Mouse (Mus musculus) liver, embryonic 12.5 days (tissue): ENCODE results near the gene Adamtsl5. TPM values are rescaled to one million over a fixed set of nuclear protein-coding genes. Genes with fewer than 3 reads are reported as not detected.
A peak's percentile ranks its signal among the peaks of the same experiment; 100 is the strongest.

ENCODE experiments used
- ATAC-seq: fragments of 200-750 bp; cut with Nextera tagmentation; 2 replicates; pipeline ENCODE4 v1.8.0; 2017; ENCODE audit warnings: moderate number of reproducible peaks, mild to moderate bottlenecking, moderate library complexity
- H3K27ac ChIP-seq: fragments of 300-500 bp; sonication (generic); 2 replicates; pipeline ENCODE4 v1.5.1; 2016; ENCODE audit warnings: mild to moderate bottlenecking
- H3K27me3 ChIP-seq: fragments of 300-500 bp; sonication (generic); replicated peaks from 2 replicates; pipeline ENCODE4 v1.6.1; 2016; ENCODE audit warnings: mild to moderate bottlenecking, moderate library complexity
- H3K36me3 ChIP-seq: fragments of 300-500 bp; sonication (generic); 2 replicates; pipeline ENCODE4 v1.6.1; 2016; ENCODE audit warnings: mild to moderate bottlenecking, moderate library complexity
- H3K4me1 ChIP-seq: fragments of 300-500 bp; sonication (generic); 2 replicates; pipeline ENCODE4 v1.6.1; 2016
- H3K4me2 ChIP-seq: fragments of 300-500 bp; sonication (generic); 2 replicates; pipeline ENCODE4 v1.6.1; 2016; ENCODE audit warnings: mild to moderate bottlenecking, moderate library complexity
- H3K4me3 ChIP-seq: fragments of 300-500 bp; sonication (generic); 2 replicates; pipeline ENCODE4 v1.5.1; 2016; ENCODE audit warnings: mild to moderate bottlenecking, moderate library complexity
- H3K9ac ChIP-seq: fragments of 300-500 bp; sonication (generic); 2 replicates; pipeline ENCODE4 v1.6.1; 2016; ENCODE audit warnings: mild to moderate bottlenecking, moderate library complexity
- H3K9me3 ChIP-seq: fragments of 300-500 bp; sonication (generic); replicated peaks from 2 replicates; pipeline ENCODE4 v1.6.1; 2016; ENCODE audit warnings: mild to moderate bottlenecking, moderate library complexity
- WGBS: fragments of 180-500 bp; shearing (Covaris S2); methylation state at CpG from one replicate; pipeline ENCODE4 v1.1.7; 2016; ENCODE audit not compliant: insufficient replicate concordance; 5-methylcytosine and 5-hydroxymethylcytosine counted together
- microRNA-seq: library from miRNA; unstranded; fragments of <30 nt; microRNA quantifications from one replicate; pipeline ENCODE4, GENCODE M21; 2017
- polyA plus RNA-seq: library from polyadenylated mRNA; unstranded; fragments of >200 nt; fragmentation: Nextera tagmentation; extraction: Ambion mirVana; gene quantifications from 2 replicates; pipeline ENCODE4 v1.2.1, GENCODE M21; 2016

Adamtsl5 gene
- polyA plus RNA-seq, 1 experiment from 2014 or later, result 2.4 TPM

GRCm38 (mm10) chr10:80298571-80299281 lies 49.5 kb downstream of the Adamtsl5 start:
- H3K27me3 ChIP-seq, result peaks cover 73% of the 10 kb centered on the region
- H3K9me3 ChIP-seq, result no peaks in the 10 kb centered on the region
- peaks cover 14% of the 10 kb centered on the region for H3K36me3 ChIP-seq
- H3K4me1 ChIP-seq, result peaks cover 46% of the 10 kb centered on the region
- H3K4me2 ChIP-seq, result no peak overlapping the region
- no peak for ATAC-seq
- 6% methylated on average over 26 of the region's 26 CpGs for WGBS
- H3K4me3 ChIP-seq, result no peak overlapping the region
- no peak overlapping the region for H3K27ac ChIP-seq
- H3K9ac ChIP-seq, result no peak overlapping the region

- no peak overlapping the region for H3K4me3 ChIP-seq
- H3K4me2 ChIP-seq, result no peak overlapping the region
- whole genome bisulfite sequencing, result 50% methylated on average over 8 of the region's 8 CpGs
- H3K36me3 ChIP-seq, result peaks cover 22% of the 10 kb centered on the region
- H3K4me1 ChIP-seq, result peaks cover 54% of the 10 kb centered on the region
- H3K9me3 ChIP-seq, result no peaks in the 10 kb centered on the region
- peaks cover 64% of the 10 kb centered on the region for H3K27me3 ChIP-seq
- no peak overlapping the region for H3K27ac ChIP-seq
- ATAC-seq, result no peak
- H3K9ac ChIP-seq, result no peak overlapping the region
Measured at GRCm38 (mm10) chr10:80297526-80298133, 50.6 kb downstream of the Adamtsl5 start.

- Histone ChIP-seq H3K27me3 (peaks cover 56% of the 10 kb centered on the region), H3K4me3 (no peak overlapping the region), H3K9ac (no peak overlapping the region), H3K4me2 (no peak overlapping the region), H3K27ac (no peak overlapping the region), H3K9me3 (no peaks in the 10 kb centered on the region), H3K4me1 (peaks cover 52% of the 10 kb centered on the region), H3K36me3 (peaks cover 22% of the 10 kb centered on the region)
- WGBS, result 75% methylated on average over 5 of the region's 5 CpGs
- ATAC-seq, result no peak
Measured at GRCm38 (mm10) chr10:80296824-80297223, 51.4 kb downstream of the Adamtsl5 start.

GRCm38 (mm10) chr10:80295618-80296425 lies 52.4 kb downstream of the Adamtsl5 start, which contains the start of gene Apc2:
Apc2 (plus strand) TSS chr10:80295977.
- H3K36me3 ChIP-seq, result peaks cover 22% of the 10 kb centered on the region
- WGBS, result 7% methylated on average over 26 of the region's 26 CpGs
- peak; percentile 61 for ATAC-seq
- H3K4me2 ChIP-seq, result peak within 1 kb of the TSS; percentile 91
- H3K27me3 ChIP-seq, result peaks cover 46% of the 10 kb centered on the region
- H3K27ac ChIP-seq, result peak within 1 kb of the TSS; percentile 93
- H3K9me3 ChIP-seq, result no peaks in the 10 kb centered on the region
- H3K9ac ChIP-seq, result peak within 1 kb of the TSS; percentile 98; the same call in 1 of the 2 replicates
- peak within 1 kb of the TSS; percentile 33 for H3K4me3 ChIP-seq
- peaks cover 58% of the 10 kb centered on the region for H3K4me1 ChIP-seq

GRCm38 (mm10) chr10:80294788-80295303 lies 53.4 kb downstream of the Adamtsl5 start:
- H3K4me1 ChIP-seq, result peaks cover 58% of the 10 kb centered on the region
- WGBS, result 31% methylated on average over 7 of the region's 7 CpGs
- 0 out of 2 replicates have a peak overlapping the region, but pooled peaks have one; percentile 98 for H3K9ac ChIP-seq
- H3K9me3 ChIP-seq, result no peaks in the 10 kb centered on the region
- peak overlapping the region; percentile 95; the same call in 1 of the 2 replicates for H3K4me3 ChIP-seq
- peaks cover 36% of the 10 kb centered on the region for H3K27me3 ChIP-seq
- H3K36me3 ChIP-seq, result peaks cover 22% of the 10 kb centered on the region
- H3K4me2 ChIP-seq, result peak overlapping the region; percentile 91; the same call in 1 of the 2 replicates
- peak overlapping the region; percentile 93 for H3K27ac ChIP-seq
- ATAC-seq, result no peak

GRCm38 (mm10) chr10:80294311-80294710 lies 53.9 kb downstream of the Adamtsl5 start:
- H3K4me1 ChIP-seq, result peaks cover 58% of the 10 kb centered on the region
- ATAC-seq, result no peak
- H3K9me3 ChIP-seq, result no peaks in the 10 kb centered on the region
- peak overlapping the region; percentile 95 for H3K4me3 ChIP-seq
- peak overlapping the region; percentile 91 for H3K4me2 ChIP-seq
- H3K27me3 ChIP-seq, result peaks cover 31% of the 10 kb centered on the region
- WGBS, result 79% methylated on average over 4 of the region's 4 CpGs
- H3K36me3 ChIP-seq, result peaks cover 24% of the 10 kb centered on the region
- H3K27ac ChIP-seq, result peak overlapping the region; percentile 93
- H3K9ac ChIP-seq, result peak overlapping the region; percentile 98

DNA sequence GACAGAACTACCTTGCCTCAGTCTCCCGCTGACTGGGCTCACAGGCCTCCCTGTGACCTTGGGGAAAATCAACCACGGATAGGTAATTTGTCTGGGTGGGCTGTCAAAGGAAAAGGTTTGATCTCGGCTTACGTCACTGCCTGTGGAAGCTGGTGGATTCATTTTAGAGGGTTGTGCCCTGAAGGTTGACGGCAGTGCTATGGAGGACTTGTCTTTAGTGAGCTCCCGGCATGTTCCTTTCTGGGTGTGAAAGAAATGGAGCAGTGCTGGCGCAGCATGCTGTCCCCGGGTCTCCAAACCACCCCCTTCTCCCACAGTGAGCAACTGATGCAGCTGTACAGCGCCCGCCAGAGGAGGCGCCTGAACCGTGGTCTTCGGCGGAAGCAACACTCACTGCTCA lies 54.9 kb downstream of the Adamtsl5 start:
- H3K4me1 ChIP-seq, result peaks cover 58% of the 10 kb centered on the region
- H3K36me3 ChIP-seq, result peaks cover 33% of the 10 kb centered on the region
- 8% methylated on average over 14 of the region's 14 CpGs for WGBS
- peaks cover 21% of the 10 kb centered on the region for H3K27me3 ChIP-seq
- H3K9ac ChIP-seq, result peak overlapping the region; percentile 98
- ATAC-seq, result no peak
- H3K9me3 ChIP-seq, result no peaks in the 10 kb centered on the region
- H3K4me2 ChIP-seq, result peak overlapping the region; percentile 91
- peak overlapping the region; percentile 95 for H3K4me3 ChIP-seq
- H3K27ac ChIP-seq, result peak overlapping the region; percentile 93

- peak within 1 kb of the TSS; percentile 93 for H3K27ac ChIP-seq
- H3K9me3 ChIP-seq, result no peaks in the 10 kb centered on the region
- H3K9ac ChIP-seq, result peak within 1 kb of the TSS; percentile 98
- peaks cover 42% of the 10 kb centered on the region for H3K36me3 ChIP-seq
- peak within 1 kb of the TSS; percentile 91 for H3K4me2 ChIP-seq
- peaks cover 56% of the 10 kb centered on the region for H3K4me1 ChIP-seq
- peak; percentile 83 for ATAC-seq
- peak within 1 kb of the TSS; percentile 95 for H3K4me3 ChIP-seq
- whole genome bisulfite sequencing, result under 1% methylated on average over 72 of the region's 72 CpGs
- peaks cover 13% of the 10 kb centered on the region for H3K27me3 ChIP-seq
Measured at GRCm38 (mm10) chr10:80292251-80293146, 55.7 kb downstream of the Adamtsl5 start, which contains the start of gene Rps15. Rps15 (plus strand) TSS chr10:80292453.

Small RNAs within 50 kb of the gene (microRNA-seq; reads per million reads assigned to microRNA genes)
- gene Gm22721, result not detected

Other genes starting within 250 kb of the Adamtsl5 start
- gene Sbno2, start 242.8 kb downstream of the Adamtsl5 start, polyA plus RNA-seq, result 15.0 and 15.4 TPM in 2 replicates
- gene Stk11, start 232.6 kb downstream of the Adamtsl5 start, polyA plus RNA-seq, result 18.6 and 19.8 TPM in 2 replicates
- 393 and 419 TPM in 2 replicates for gene Atp5d, start 209.8 kb downstream of the Adamtsl5 start, polyA plus RNA-seq
- 0.94 and 0.96 TPM in 2 replicates for gene Cbarp, start 207.6 kb downstream of the Adamtsl5 start, polyA plus RNA-seq
- gene Midn, start 200.1 kb downstream of the Adamtsl5 start, polyA plus RNA-seq, result 5.7 and 6.3 TPM in 2 replicates
- 22.1 and 27.3 TPM in 2 replicates for gene Cirbp, start 182.4 kb downstream of the Adamtsl5 start, polyA plus RNA-seq
- gene 1600002K03Rik, start 175.5 kb downstream of the Adamtsl5 start, polyA plus RNA-seq, result 14.0 and 16.4 TPM in 2 replicates
- 3.1 and 3.4 TPM in 2 replicates for gene Efna2, start 168.9 kb downstream of the Adamtsl5 start, polyA plus RNA-seq
- gene Mum1, start 122.0 kb downstream of the Adamtsl5 start, polyA plus RNA-seq, result 33.5 and 35.1 TPM in 2 replicates
- 296 and 312 TPM in 2 replicates for gene Ndufs7, start 99.3 kb downstream of the Adamtsl5 start, polyA plus RNA-seq
- gene Gamt, start 87.4 kb downstream of the Adamtsl5 start, polyA plus RNA-seq, result 43.0 and 50.0 TPM in 2 replicates
- 44.3 and 45.9 TPM in 2 replicates for gene Dazap1, start 86.9 kb downstream of the Adamtsl5 start, polyA plus RNA-seq
- 872 and 920 TPM in 2 replicates for gene Rps15, start 56.0 kb downstream of the Adamtsl5 start, polyA plus RNA-seq
- gene Apc2, start 52.4 kb downstream of the Adamtsl5 start, polyA plus RNA-seq, result 0.17 and 0.22 TPM in 2 replicates
- gene 2310011J03Rik, start 27.9 kb downstream of the Adamtsl5 start, polyA plus RNA-seq, result 46.0 and 46.7 TPM in 2 replicates
- 6.9 and 7.2 TPM in 2 replicates for gene Pcsk4, start 18.9 kb downstream of the Adamtsl5 start, polyA plus RNA-seq
- gene Reep6, start 18.5 kb downstream of the Adamtsl5 start, polyA plus RNA-seq, result 61.4 and 61.6 TPM in 2 replicates
- gene Plk5, start 8.0 kb upstream of the Adamtsl5 start, polyA plus RNA-seq, result 0.06 and 0.10 TPM in 2 replicates
- gene Mex3d, start 39.2 kb upstream of the Adamtsl5 start, polyA plus RNA-seq, result 2.1 TPM in 2 replicates
- gene Mbd3, start 51.1 kb upstream of the Adamtsl5 start, polyA plus RNA-seq, result 134 and 140 TPM in 2 replicates
- gene Uqcr11, start 58.4 kb upstream of the Adamtsl5 start, polyA plus RNA-seq, result 594 and 628 TPM in 2 replicates
- 110 and 115 TPM in 2 replicates for gene Tcf3, start 85.2 kb upstream of the Adamtsl5 start, polyA plus RNA-seq
- gene Onecut3, start 146.4 kb upstream of the Adamtsl5 start, polyA plus RNA-seq, result 0.29 and 0.33 TPM in 2 replicates
- 0.02 and 0.08 TPM in 2 replicates for gene Atp8b3, start 190.7 kb upstream of the Adamtsl5 start, polyA plus RNA-seq
- gene Rexo1, start 213.1 kb upstream of the Adamtsl5 start, polyA plus RNA-seq, result 23.2 and 23.9 TPM in 2 replicates
- gene Klf16, start 228.9 kb upstream of the Adamtsl5 start, polyA plus RNA-seq, result 24.0 and 24.7 TPM in 2 replicates
- 86.4 and 88.9 TPM in 2 replicates for gene Abhd17a, start 241.9 kb upstream of the Adamtsl5 start, polyA plus RNA-seq